Mouse (Mus musculus): ENCODE results near the gene Ppp1r36. TPM values are rescaled to one million over a fixed set of nuclear protein-coding genes. Genes with fewer than 3 reads are reported as not detected.

Gene Ppp1r36
- polyA plus RNA-seq, 1 experiment, result not detected

GRCm38 (mm10) chr12:76376649-76377048 lies 40.7 kb upstream of the Ppp1r36 start:
- H3K4me1 ChIP-seq (ENCODE audit: control insufficient read depth, insufficient read depth, insufficient read length), result peaks cover 25% of the 10 kb centered on the region
- no peaks in the 10 kb centered on the region for H3K27me3 ChIP-seq (ENCODE audit: control insufficient read depth, insufficient read depth, low read length)
- no peak overlapping the region for H3K4me3 ChIP-seq (ENCODE audit: extremely low read depth, insufficient read depth, insufficient read length)
- 18% methylated on average over 7 of the region's 7 CpGs for WGBS
- peak in 1 of 2 experiments; percentile 49 for DNase-seq (ENCODE audit: low read depth in 1 of 2, low spot score in 2 of 2)
- no peak for TF ChIP-seq POLR2A (IDR thresholded peaks at IDR 0.05; ENCODE audit: low read depth, low read length)
- peak; percentile 64; the same call in 1 of the 2 replicates for TF ChIP-seq CTCF (IDR thresholded peaks at IDR 0.05; ENCODE audit: extremely low read depth, insufficient read depth, insufficient read length, insufficient replicate concordance)
- H3K36me3 ChIP-seq (ENCODE audit: control insufficient read depth, insufficient read depth, low read length), result no peaks in the 10 kb centered on the region
- peak overlapping the region; percentile 41 for H3K27ac ChIP-seq (ENCODE audit: insufficient read depth, low read length)

- H3K4me1 ChIP-seq (ENCODE audit: control insufficient read depth, insufficient read depth, insufficient read length), result peaks cover 25% of the 10 kb centered on the region
- TF ChIP-seq POLR2A (IDR thresholded peaks at IDR 0.05; ENCODE audit: low read depth, low read length) (no peak), CTCF (IDR thresholded peaks at IDR 0.05; ENCODE audit: extremely low read depth, insufficient read depth, insufficient read length, insufficient replicate concordance) (no peak)
- 76% methylated on average over 6 of the region's 6 CpGs for WGBS
- peak overlapping the region; percentile 41 for H3K27ac ChIP-seq (ENCODE audit: insufficient read depth, low read length)
- H3K36me3 ChIP-seq (ENCODE audit: control insufficient read depth, insufficient read depth, low read length), result no peaks in the 10 kb centered on the region
- DNase-seq (ENCODE audit: low read depth in 1 of 2, low spot score in 2 of 2), result peak in 1 of 2 experiments; percentile 30
- no peaks in the 10 kb centered on the region for H3K27me3 ChIP-seq (ENCODE audit: control insufficient read depth, insufficient read depth, low read length)
- no peak overlapping the region for H3K4me3 ChIP-seq (ENCODE audit: extremely low read depth, insufficient read depth, insufficient read length)
These were observed 40.3 kb upstream of the Ppp1r36 start for GRCm38 (mm10) chr12:76377059-76377458.

GRCm38 (mm10) chr12:76377726-76378125 lies 39.6 kb upstream of the Ppp1r36 start:
- WGBS, result 86% methylated on average over 3 of the region's 3 CpGs
- no peaks in the 10 kb centered on the region for H3K27me3 ChIP-seq (ENCODE audit: control insufficient read depth, insufficient read depth, low read length)
- H3K27ac ChIP-seq (ENCODE audit: insufficient read depth, low read length), result no peak overlapping the region; the same call in 1 of the 2 replicates
- DNase-seq (ENCODE audit: low read depth in 1 of 2, low spot score in 2 of 2), result no peak
- peaks cover 20% of the 10 kb centered on the region for H3K4me1 ChIP-seq (ENCODE audit: control insufficient read depth, insufficient read depth, insufficient read length)
- no peak overlapping the region for H3K4me3 ChIP-seq (ENCODE audit: extremely low read depth, insufficient read depth, insufficient read length)
- H3K36me3 ChIP-seq (ENCODE audit: control insufficient read depth, insufficient read depth, low read length), result no peaks in the 10 kb centered on the region
- TF ChIP-seq POLR2A (IDR thresholded peaks at IDR 0.05; ENCODE audit: low read depth, low read length), result no peak
- no peak for TF ChIP-seq CTCF (IDR thresholded peaks at IDR 0.05; ENCODE audit: extremely low read depth, insufficient read depth, insufficient read length, insufficient replicate concordance)

- no peak overlapping the region for H3K4me3 ChIP-seq (ENCODE audit: extremely low read depth, insufficient read depth, insufficient read length)
- peaks cover 17% of the 10 kb centered on the region for H3K4me1 ChIP-seq (ENCODE audit: control insufficient read depth, insufficient read depth, insufficient read length)
- 88% methylated on average over 5 of the region's 5 CpGs for WGBS
- H3K27me3 ChIP-seq (ENCODE audit: control insufficient read depth, insufficient read depth, low read length), result no peaks in the 10 kb centered on the region
- H3K27ac ChIP-seq (ENCODE audit: insufficient read depth, low read length), result no peak overlapping the region
- H3K36me3 ChIP-seq (ENCODE audit: control insufficient read depth, insufficient read depth, low read length), result no peaks in the 10 kb centered on the region
- TF ChIP-seq CTCF (IDR thresholded peaks at IDR 0.05; ENCODE audit: extremely low read depth, insufficient read depth, insufficient read length, insufficient replicate concordance) (no peak), POLR2A (IDR thresholded peaks at IDR 0.05; ENCODE audit: low read depth, low read length) (no peak)
- DNase-seq (ENCODE audit: low read depth in 1 of 2, low spot score in 2 of 2), result no peak
These were observed 38.8 kb upstream of the Ppp1r36 start for GRCm38 (mm10) chr12:76378556-76378955.

GRCm38 (mm10) chr12:76380151-76380550 lies 37.2 kb upstream of the Ppp1r36 start:
- Histone ChIP-seq H3K4me3 (ENCODE audit: extremely low read depth, insufficient read depth, insufficient read length) (no peak overlapping the region), H3K4me1 (ENCODE audit: control insufficient read depth, insufficient read depth, insufficient read length) (peaks cover 17% of the 10 kb centered on the region), H3K27ac (ENCODE audit: insufficient read depth, low read length) (no peak overlapping the region), H3K36me3 (ENCODE audit: control insufficient read depth, insufficient read depth, low read length) (no peaks in the 10 kb centered on the region), H3K27me3 (ENCODE audit: control insufficient read depth, insufficient read depth, low read length) (no peaks in the 10 kb centered on the region)
- no peak for DNase-seq (ENCODE audit: low read depth in 1 of 2, low spot score in 2 of 2)
- TF ChIP-seq POLR2A (IDR thresholded peaks at IDR 0.05; ENCODE audit: low read depth, low read length) (no peak), CTCF (IDR thresholded peaks at IDR 0.05; ENCODE audit: extremely low read depth, insufficient read depth, insufficient read length, insufficient replicate concordance) (no peak)
- 90% methylated on average over 7 of the region's 7 CpGs for WGBS

- TF ChIP-seq CTCF (IDR thresholded peaks at IDR 0.05; ENCODE audit: extremely low read depth, insufficient read depth, insufficient read length, insufficient replicate concordance) (no peak), POLR2A (IDR thresholded peaks at IDR 0.05; ENCODE audit: low read depth, low read length) (no peak)
- H3K36me3 ChIP-seq (ENCODE audit: control insufficient read depth, insufficient read depth, low read length), result peaks cover 24% of the 10 kb centered on the region
- DNase-seq (ENCODE audit: low read depth in 1 of 2, low spot score in 2 of 2), result no peak
- no peaks in the 10 kb centered on the region for H3K4me1 ChIP-seq (ENCODE audit: control insufficient read depth, insufficient read depth, insufficient read length)
- WGBS, result 95% methylated on average over 8 of the region's 8 CpGs
- H3K4me3 ChIP-seq (ENCODE audit: extremely low read depth, insufficient read depth, insufficient read length), result no peak overlapping the region
- H3K27ac ChIP-seq (ENCODE audit: insufficient read depth, low read length), result no peak overlapping the region
- H3K27me3 ChIP-seq (ENCODE audit: control insufficient read depth, insufficient read depth, low read length), result no peaks in the 10 kb centered on the region
These were observed 32.0 kb upstream of the Ppp1r36 start for GRCm38 (mm10) chr12:76385342-76385741.

GRCm38 (mm10) chr12:76388794-76389193 lies 28.5 kb upstream of the Ppp1r36 start:
- WGBS, result 89% methylated on average over 11 of the region's 11 CpGs
- no peak overlapping the region for H3K4me3 ChIP-seq (ENCODE audit: extremely low read depth, insufficient read depth, insufficient read length)
- H3K4me1 ChIP-seq (ENCODE audit: control insufficient read depth, insufficient read depth, insufficient read length), result no peaks in the 10 kb centered on the region
- DNase-seq (ENCODE audit: low read depth in 1 of 2, low spot score in 2 of 2), result no peak
- H3K36me3 ChIP-seq (ENCODE audit: control insufficient read depth, insufficient read depth, low read length), result peaks cover 24% of the 10 kb centered on the region
- no peak for TF ChIP-seq POLR2A (IDR thresholded peaks at IDR 0.05; ENCODE audit: low read depth, low read length)
- TF ChIP-seq CTCF (IDR thresholded peaks at IDR 0.05; ENCODE audit: extremely low read depth, insufficient read depth, insufficient read length, insufficient replicate concordance), result no peak
- no peaks in the 10 kb centered on the region for H3K27me3 ChIP-seq (ENCODE audit: control insufficient read depth, insufficient read depth, low read length)
- no peak overlapping the region for H3K27ac ChIP-seq (ENCODE audit: insufficient read depth, low read length)
